Mouse (Mus musculus) yolk sac, embryonic 10.5 days (tissue): ENCODE measurements around the gene Tmem119.
"Not testable (repeated sequence)": the region's sequence is repeated elsewhere in the genome, so short reads cannot be mapped to it uniquely, and the experiment has no call there.

Experiments
- DNase-seq: peaks from one replicate; pipeline ENCODE4 v3.0.0-alpha.2; 2017; ENCODE audit warnings: low spot score

Tmem119 gene

GRCm38 (mm10) chr5:113815638-113816152 lies 15.4 kb upstream of the Tmem119 start:
- DNase-seq = peak; percentile 64

- DNase-seq = no peak
Measured at GRCm38 (mm10) chr5:113815041-113815389, 14.7 kb upstream of the Tmem119 start.

- DNase-seq = no peak
Measured at GRCm38 (mm10) chr5:113814111-113815040, 14.1 kb upstream of the Tmem119 start.

GRCm38 (mm10) chr5:113813608-113814007 lies 13.3 kb upstream of the Tmem119 start:
- DNase-seq = no peak

- no peak for DNase-seq
Measured at GRCm38 (mm10) chr5:113812638-113813037, 12.3 kb upstream of the Tmem119 start.

- not testable (repeated sequence) for DNase-seq
Measured at GRCm38 (mm10) chr5:113811824-113812420, 11.6 kb upstream of the Tmem119 start.

GRCm38 (mm10) chr5:113810111-113810510 lies 9.8 kb upstream of the Tmem119 start:
- no peak for DNase-seq

- DNase-seq = no peak
Measured at GRCm38 (mm10) chr5:113808177-113808576, 7.9 kb upstream of the Tmem119 start.

- no peak for DNase-seq
Measured at GRCm38 (mm10) chr5:113807712-113808111, 7.4 kb upstream of the Tmem119 start.

GRCm38 (mm10) chr5:113806414-113806813 lies 6.1 kb upstream of the Tmem119 start:
- no peak for DNase-seq

GRCm38 (mm10) chr5:113805301-113805700 lies 5.0 kb upstream of the Tmem119 start:
- DNase-seq = no peak

- no peak for DNase-seq
Measured at GRCm38 (mm10) chr5:113804395-113804966, 4.2 kb upstream of the Tmem119 start.

- DNase-seq = no peak
Measured at GRCm38 (mm10) chr5:113799691-113800090, 625 bp downstream of the Tmem119 start.

GRCm38 (mm10) chr5:113798525-113798924 lies 1.8 kb downstream of the Tmem119 start:
- DNase-seq = no peak

GRCm38 (mm10) chr5:113797149-113797882 lies 3.0 kb downstream of the Tmem119 start:
- DNase-seq = no peak

- peak; percentile 66 for DNase-seq
Measured at GRCm38 (mm10) chr5:113796401-113797148, 3.7 kb downstream of the Tmem119 start.

- peak; percentile 76 for DNase-seq
Measured at GRCm38 (mm10) chr5:113791197-113792095, 8.9 kb downstream of the Tmem119 start.

GRCm38 (mm10) chr5:113790453-113791196 lies 9.7 kb downstream of the Tmem119 start:
- peak; percentile 75 for DNase-seq

- peak; percentile 24 for DNase-seq
Measured at GRCm38 (mm10) chr5:113789075-113789788, 11.1 kb downstream of the Tmem119 start.
